Mouse (Mus musculus): ENCODE measurements at regions not wholly inside any gene's neighbourhood (a gene's known extent, or its start where the extent isn't known, plus 50 kb on each side); places are given as distances from the start of the nearest gene placed in this dataset.

DNA sequence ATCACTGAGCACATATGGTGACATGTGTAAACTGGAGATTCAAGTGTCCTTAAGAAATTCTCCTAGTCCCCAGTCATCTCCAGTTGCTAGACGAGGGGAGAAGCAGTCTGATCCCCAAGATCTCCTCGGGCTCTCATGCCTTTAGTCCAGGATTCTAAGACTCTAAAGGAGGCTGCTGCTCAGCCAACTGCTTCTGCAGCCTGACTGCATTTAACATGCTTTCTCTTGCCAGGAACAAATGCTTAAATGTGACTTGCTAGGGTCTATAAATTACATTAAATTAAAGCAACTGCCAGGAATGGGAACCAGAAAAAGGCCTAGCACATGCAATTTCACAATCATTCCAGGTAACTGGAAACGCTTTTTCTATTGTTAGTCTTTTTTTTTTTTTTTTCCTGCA is 599.8 kb upstream of the Gcfc2 start:
- DNase-seq (ENCODE audit: low read depth, low spot score) = no peak
- Histone ChIP-seq H3K27me3 (ENCODE audit: control insufficient read depth, insufficient read depth, low read length, poor library complexity, severe bottlenecking) (no peaks in the 10 kb centered on the region), H3K36me3 (ENCODE audit: control insufficient read depth, insufficient read depth, low read length, poor library complexity, severe bottlenecking) (no peaks in the 10 kb centered on the region)

DNA sequence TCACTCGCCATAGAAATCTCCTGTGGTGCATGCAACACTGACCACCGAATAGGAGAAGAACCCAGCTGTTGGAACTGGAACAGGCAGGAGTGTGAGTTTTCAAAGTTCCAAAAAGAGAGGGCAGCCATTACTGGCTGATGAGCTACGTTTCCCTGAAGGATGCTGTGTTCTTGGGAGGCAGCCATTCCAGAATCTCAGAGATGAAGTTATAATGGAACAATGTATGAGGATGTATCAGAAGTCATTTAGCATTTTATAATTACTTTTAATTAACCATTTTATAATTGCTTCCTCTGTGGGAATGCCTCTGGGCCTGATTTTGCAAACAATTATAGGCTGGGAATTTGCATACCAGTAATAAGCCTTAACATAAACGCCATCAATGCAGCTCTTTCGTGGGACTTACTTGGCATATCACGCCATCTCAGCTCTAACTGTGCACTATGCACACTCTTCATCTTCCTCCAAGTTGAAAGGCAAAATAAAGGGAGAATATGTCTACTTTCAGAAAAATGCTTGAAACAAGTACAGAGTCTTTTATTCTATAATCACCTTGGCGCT is 559.4 kb upstream of the Gcfc2 start:
- no peak for DNase-seq (ENCODE audit: low read depth, low spot score)
- no peaks in the 10 kb centered on the region for H3K27me3 ChIP-seq (ENCODE audit: control insufficient read depth, insufficient read depth, low read length, poor library complexity, severe bottlenecking)
- no peaks in the 10 kb centered on the region for H3K36me3 ChIP-seq (ENCODE audit: control insufficient read depth, insufficient read depth, low read length, poor library complexity, severe bottlenecking)

DNA sequence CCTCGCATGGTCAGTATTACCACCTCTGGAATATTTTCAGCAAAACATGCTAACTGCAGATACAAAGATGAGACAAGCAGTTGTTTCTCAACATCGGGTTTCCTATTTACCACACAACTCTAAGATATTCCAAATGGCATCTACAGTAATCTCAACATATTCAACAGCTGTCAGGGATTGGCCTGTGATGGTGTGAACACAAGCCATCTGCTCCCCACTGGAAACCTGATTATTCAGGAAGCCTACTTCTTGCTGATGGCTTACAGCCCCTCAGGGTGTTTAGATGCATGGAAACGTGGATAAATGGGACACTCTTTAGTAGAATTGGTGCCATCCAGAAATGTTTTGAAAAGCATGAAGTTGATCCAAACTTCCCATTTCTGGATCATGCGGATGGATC is 535.0 kb upstream of the Gcfc2 start:
- Histone ChIP-seq H3K27me3 (ENCODE audit: control insufficient read depth, insufficient read depth, low read length, poor library complexity, severe bottlenecking) (no peaks in the 10 kb centered on the region), H3K36me3 (ENCODE audit: control insufficient read depth, insufficient read depth, low read length, poor library complexity, severe bottlenecking) (no peaks in the 10 kb centered on the region)
- DNase-seq (ENCODE audit: low read depth, low spot score) = no peak

DNA sequence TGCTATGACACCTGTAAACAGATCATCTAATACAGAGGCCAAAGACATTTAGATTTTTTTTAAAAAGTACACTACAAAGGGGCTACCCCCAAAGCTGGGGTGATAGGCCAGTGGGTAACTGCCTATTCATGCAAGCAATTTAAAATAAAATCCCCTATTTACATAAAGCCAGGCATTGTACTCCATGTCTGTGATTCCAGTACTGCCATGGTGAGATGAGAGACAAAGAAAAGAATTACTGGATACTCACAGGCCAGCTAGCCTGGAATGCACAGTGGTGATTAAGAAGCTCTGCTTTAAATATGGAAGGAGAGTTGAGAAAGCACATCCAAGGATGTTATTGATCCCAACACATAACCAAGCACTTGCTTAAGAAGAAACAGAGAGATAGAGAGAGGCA is 520.3 kb upstream of the Gcfc2 start:
- no peak for DNase-seq (ENCODE audit: low read depth, low spot score)
- no peaks in the 10 kb centered on the region for H3K36me3 ChIP-seq (ENCODE audit: control insufficient read depth, insufficient read depth, low read length, poor library complexity, severe bottlenecking)

DNA sequence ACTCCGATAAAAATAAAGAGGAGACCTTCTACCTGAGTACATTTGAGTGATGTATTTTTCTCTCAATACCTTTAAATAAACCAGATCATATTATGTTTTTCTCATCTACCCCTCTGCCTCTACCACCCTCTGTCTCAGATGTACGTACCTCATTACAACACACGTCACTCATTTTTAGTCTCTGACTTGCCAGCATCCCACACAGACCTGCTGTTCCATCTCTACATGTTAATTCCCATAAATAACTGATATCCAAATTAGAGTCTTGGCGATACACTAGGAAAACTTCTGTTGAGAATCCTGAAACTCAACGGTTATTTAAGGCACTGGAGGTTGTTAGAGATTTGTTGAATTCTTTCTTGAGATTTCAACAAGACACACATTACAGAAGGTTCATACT is 509.9 kb upstream of the Gcfc2 start:
- Histone ChIP-seq H3K36me3 (ENCODE audit: control insufficient read depth, insufficient read depth, low read length, poor library complexity, severe bottlenecking) (no peaks in the 10 kb centered on the region), H3K27me3 (ENCODE audit: control insufficient read depth, insufficient read depth, low read length, poor library complexity, severe bottlenecking) (no peaks in the 10 kb centered on the region)
- DNase-seq (ENCODE audit: low read depth, low spot score) = no peak

More for the DNA sequence above, 520.3 kb upstream of the Gcfc2 start:
- no peaks in the 10 kb centered on the region for H3K27me3 ChIP-seq (ENCODE audit: control insufficient read depth, insufficient read depth, low read length, poor library complexity, severe bottlenecking)

DNA sequence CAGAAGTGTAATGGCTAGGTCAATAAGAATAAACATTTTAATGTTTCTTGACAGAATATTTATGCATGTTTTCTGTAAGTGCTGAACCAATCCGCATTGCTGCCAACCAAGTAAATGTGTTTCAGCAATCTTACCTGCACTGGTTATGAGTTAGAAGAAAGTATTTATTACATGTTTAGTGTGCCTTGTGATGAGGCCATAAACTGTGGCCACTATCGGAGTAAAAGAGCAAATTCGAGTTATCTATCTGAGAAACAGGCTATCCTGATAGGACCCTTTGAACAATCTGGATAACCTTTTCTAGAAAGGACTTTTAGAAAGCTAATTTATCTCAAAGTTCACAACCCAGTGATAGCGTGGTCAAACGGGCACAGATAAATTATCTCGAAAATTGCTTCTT is 488.7 kb upstream of the Gcfc2 start:
- no peak for DNase-seq (ENCODE audit: low read depth, low spot score)
- Histone ChIP-seq H3K27me3 (ENCODE audit: control insufficient read depth, insufficient read depth, low read length, poor library complexity, severe bottlenecking) (no peaks in the 10 kb centered on the region), H3K36me3 (ENCODE audit: control insufficient read depth, insufficient read depth, low read length, poor library complexity, severe bottlenecking) (no peaks in the 10 kb centered on the region)

DNA sequence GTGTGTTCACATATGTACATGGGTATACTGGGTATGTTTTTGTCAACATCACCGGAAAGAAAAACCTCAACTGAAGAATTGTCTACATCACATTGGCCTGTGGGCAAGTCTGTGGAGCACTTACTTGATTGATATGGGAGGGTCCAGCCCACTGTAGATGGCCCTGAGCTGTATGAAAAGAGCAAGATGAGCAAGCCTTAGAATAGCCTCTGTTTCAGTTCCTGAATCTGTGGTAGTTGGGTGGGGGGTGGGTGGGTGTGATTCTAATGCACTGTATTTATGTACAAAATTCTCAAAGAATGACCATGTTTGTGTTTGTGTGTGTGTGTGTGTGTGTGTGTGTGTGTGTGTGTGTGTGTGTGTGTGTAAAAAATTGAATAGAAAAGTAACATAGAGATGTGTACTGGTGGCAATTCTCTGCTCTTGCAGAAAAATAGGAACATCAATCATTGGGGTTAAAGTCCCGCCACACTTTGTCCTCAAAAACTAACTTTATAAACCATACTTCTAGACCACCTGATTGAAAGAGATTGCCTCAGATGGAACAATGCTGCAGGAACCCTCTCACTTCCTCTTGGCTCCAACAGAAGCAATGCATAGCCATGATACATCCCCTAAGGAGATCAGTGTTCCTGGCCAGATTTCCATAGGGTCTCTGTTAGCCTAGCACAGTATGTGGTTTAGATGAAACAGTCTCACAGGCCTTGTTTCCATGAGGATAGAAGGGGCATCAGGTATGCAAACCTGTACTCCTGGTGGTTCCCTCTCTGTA is 484.3 kb upstream of the Gcfc2 start:
- Histone ChIP-seq H3K36me3 (ENCODE audit: control insufficient read depth, insufficient read depth, low read length, poor library complexity, severe bottlenecking) (no peaks in the 10 kb centered on the region), H3K27me3 (ENCODE audit: control insufficient read depth, insufficient read depth, low read length, poor library complexity, severe bottlenecking) (no peaks in the 10 kb centered on the region)
- no peak for DNase-seq (ENCODE audit: low read depth, low spot score)

DNA sequence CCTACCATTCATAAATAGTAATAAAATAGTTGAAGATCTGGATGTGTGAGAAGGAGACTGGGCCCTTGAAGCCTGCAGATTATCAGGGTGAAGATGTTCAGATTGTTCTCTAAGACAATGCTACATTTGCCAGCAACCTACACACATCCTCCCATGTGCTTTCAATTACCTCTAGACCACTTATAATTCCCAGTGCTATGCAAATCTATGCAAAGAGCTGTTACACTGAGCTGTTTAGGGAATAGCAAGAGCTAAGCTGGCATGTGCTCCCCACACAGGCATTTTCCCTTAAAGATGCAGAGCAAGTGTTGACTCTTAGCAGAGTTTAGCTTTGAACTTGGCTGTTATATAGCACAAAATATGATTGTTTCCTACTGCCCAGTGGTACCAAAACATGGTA is 482.1 kb upstream of the Gcfc2 start:
- Histone ChIP-seq H3K27me3 (ENCODE audit: control insufficient read depth, insufficient read depth, low read length, poor library complexity, severe bottlenecking) (no peaks in the 10 kb centered on the region), H3K36me3 (ENCODE audit: control insufficient read depth, insufficient read depth, low read length, poor library complexity, severe bottlenecking) (no peaks in the 10 kb centered on the region)
- no peak for DNase-seq (ENCODE audit: low read depth, low spot score)

DNA sequence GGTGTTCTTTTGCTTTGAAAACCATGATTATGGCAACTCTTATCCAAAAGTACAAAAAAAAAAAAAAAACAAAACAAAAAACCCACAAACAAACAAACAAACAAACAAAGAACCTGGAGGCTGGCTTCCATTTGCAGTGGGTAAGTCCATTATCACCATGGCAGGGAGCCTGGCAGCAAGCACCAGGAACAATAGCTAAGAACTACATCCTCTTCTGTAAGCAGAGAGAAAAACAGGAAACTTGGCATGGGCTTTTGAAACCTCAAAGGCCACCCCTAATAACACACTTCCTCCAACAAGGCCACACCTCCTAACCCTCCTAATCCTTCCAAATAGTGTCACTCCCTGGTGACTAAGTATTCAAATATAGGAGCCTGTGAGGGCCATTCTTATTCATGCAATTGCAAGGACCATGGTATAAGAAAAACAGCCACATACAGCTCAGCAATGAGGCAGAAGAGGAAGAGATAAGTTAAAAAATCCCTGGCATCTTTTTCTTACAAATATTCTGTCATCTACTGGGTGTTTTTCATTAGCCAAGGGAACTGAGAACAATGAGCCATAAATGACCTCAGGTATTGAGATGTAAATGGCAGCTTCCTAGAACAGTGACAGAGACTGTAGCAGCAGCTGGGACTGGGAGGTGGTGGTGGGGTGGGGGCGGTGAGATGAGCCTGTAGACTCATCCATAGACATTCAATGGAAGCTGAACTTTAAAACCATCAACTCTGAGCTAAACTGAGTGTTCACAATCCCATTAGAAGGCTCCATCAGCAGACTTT is 477.3 kb upstream of the Gcfc2 start:
- no peaks in the 10 kb centered on the region for H3K36me3 ChIP-seq (ENCODE audit: control insufficient read depth, insufficient read depth, low read length, poor library complexity, severe bottlenecking)
- peak; percentile 6 for DNase-seq (ENCODE audit: low read depth, low spot score)
- no peaks in the 10 kb centered on the region for H3K27me3 ChIP-seq (ENCODE audit: control insufficient read depth, insufficient read depth, low read length, poor library complexity, severe bottlenecking)

DNA sequence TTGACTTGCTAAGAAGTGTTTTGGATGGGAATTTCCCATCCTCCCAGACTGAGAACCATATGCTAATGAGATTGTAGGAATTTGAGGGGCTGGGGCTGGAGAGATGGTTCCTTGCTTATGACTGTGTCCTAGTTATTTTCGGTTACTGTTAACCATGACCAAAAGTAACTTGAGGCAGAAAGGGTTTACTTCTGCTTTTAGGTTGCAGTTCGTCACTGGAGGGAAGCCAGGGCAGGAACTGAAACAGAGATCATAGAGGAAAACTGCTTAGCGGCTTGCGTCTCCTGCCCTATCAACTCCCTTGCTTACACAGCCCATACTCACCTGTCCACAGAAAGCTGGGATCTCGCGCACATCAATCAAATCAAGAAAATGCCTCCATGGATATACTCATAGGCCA is 475.8 kb upstream of the Gcfc2 start:
- H3K27me3 ChIP-seq (ENCODE audit: control insufficient read depth, insufficient read depth, low read length, poor library complexity, severe bottlenecking) = no peaks in the 10 kb centered on the region
- no peaks in the 10 kb centered on the region for H3K36me3 ChIP-seq (ENCODE audit: control insufficient read depth, insufficient read depth, low read length, poor library complexity, severe bottlenecking)
- peak; percentile 41 for DNase-seq (ENCODE audit: low read depth, low spot score)

DNA sequence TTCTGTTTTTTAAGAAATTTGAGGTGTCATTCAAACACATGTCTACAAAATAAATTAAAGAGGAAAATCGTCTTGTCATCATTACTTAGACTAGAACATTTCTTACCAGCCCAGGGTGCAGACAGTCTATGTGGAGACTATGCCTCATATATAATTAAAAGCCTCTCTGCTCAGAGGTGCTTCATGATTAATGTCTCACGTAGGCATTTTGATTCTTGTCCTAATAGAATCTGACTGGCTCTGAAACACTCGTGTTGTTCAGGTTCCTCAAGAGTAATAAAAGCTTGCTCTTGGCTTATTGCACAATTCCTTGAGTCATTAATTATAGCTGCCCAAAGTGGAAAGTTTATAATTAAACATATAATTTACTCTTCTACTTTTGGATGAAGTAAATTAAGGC is 475.1 kb upstream of the Gcfc2 start:
- Histone ChIP-seq H3K36me3 (ENCODE audit: control insufficient read depth, insufficient read depth, low read length, poor library complexity, severe bottlenecking) (no peaks in the 10 kb centered on the region), H3K27me3 (ENCODE audit: control insufficient read depth, insufficient read depth, low read length, poor library complexity, severe bottlenecking) (no peaks in the 10 kb centered on the region)
- no peak for DNase-seq (ENCODE audit: low read depth, low spot score)

DNA sequence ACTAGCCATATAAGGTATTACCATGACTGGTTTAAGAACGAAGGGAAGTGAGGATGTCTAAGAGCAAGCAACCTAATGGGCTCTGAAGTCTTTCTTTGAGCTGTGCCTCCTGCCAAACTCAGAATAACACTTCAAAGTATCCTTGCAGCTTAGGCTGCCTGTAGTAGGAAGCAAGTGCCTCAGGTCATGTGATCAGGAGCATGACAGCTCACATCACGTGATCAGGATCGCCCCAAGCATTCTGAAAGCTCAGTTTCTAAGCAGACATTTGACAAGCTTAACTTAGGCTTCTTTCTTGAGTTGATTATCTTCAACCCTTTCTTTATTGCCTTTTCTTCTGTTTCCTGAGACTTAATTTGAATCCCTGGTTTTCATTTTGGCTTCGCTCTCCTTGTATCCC is 462.4 kb upstream of the Gcfc2 start:
- no peak for DNase-seq (ENCODE audit: low read depth, low spot score)
- H3K36me3 ChIP-seq (ENCODE audit: control insufficient read depth, insufficient read depth, low read length, poor library complexity, severe bottlenecking) = no peaks in the 10 kb centered on the region
- no peaks in the 10 kb centered on the region; the same call in 1 of the 2 replicates for H3K27me3 ChIP-seq (ENCODE audit: control insufficient read depth, insufficient read depth, low read length, poor library complexity, severe bottlenecking)

DNA sequence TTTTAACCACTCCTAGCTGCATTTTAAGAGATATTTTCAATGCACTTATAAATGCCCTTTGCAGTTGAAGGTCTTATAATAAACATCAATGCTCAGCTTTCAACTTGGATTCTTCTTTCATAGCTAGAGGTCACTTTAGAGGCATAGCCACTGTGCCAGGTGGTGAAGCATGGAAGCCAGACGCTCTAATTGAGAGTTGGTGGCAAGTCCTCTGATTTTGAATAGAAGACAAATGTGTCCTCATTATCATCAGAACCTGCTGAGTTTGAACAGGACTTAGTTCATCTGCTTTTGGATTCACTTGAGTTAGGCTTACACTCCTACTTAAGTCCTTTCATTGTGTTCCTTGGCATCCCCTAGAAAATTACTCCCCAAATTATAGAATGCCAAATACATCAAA is 459.0 kb upstream of the Gcfc2 start:
- no peak for DNase-seq (ENCODE audit: low read depth, low spot score)
- no peaks in the 10 kb centered on the region for H3K36me3 ChIP-seq (ENCODE audit: control insufficient read depth, insufficient read depth, low read length, poor library complexity, severe bottlenecking)
- H3K27me3 ChIP-seq (ENCODE audit: control insufficient read depth, insufficient read depth, low read length, poor library complexity, severe bottlenecking) = no peaks in the 10 kb centered on the region

DNA sequence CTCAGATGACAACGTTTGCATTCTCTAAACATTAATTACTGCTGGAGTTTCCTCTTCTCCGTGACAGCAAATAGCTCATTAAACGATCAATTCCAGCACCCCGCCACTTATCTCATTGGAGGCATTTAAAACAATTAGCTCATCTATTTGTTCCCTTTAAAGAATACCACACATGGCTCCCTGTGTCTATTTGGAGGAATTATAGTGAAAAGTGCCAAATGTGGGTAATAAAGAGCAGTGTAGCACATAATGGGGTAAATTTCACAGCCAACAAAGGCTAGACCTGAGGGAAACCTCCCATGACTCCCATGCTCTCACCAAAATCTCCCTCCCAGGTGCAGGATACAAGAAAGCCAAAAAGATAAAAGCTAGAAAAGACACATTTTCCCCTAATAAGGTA is 456.9 kb upstream of the Gcfc2 start:
- no peak for DNase-seq (ENCODE audit: low read depth, low spot score)
- Histone ChIP-seq H3K36me3 (ENCODE audit: control insufficient read depth, insufficient read depth, low read length, poor library complexity, severe bottlenecking) (no peaks in the 10 kb centered on the region), H3K27me3 (ENCODE audit: control insufficient read depth, insufficient read depth, low read length, poor library complexity, severe bottlenecking) (no peaks in the 10 kb centered on the region)

DNA sequence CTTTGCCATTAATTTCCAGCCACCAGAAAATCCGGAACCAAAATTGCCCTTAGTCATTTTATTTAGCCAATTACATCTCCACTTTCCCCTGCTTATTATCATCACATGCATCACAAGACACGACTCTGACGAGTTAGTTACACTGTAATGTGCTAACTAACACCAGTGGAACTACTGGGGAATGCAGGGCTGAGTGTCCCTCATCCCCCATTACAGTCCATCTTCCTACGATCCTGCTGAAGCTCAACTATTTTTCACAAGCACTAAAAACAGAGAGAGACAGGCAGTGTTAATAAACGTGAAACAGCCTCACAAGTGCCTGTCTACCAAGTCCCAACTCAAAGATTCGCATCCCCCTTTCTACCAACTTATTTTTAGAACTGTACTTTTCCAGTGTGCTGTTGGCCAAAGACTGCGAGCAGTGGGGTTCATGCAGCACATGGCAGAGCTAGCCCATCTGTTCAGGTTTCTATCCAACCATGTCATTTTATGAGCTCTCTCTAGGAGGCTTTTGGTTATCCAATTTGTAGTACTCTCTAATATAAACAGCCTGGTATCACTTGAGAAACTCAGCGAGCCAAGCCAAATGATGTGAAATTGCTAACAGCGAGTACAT is 452.0 kb upstream of the Gcfc2 start:
- no peak for DNase-seq (ENCODE audit: low read depth, low spot score)
- no peaks in the 10 kb centered on the region for H3K36me3 ChIP-seq (ENCODE audit: control insufficient read depth, insufficient read depth, low read length, poor library complexity, severe bottlenecking)

More for the DNA sequence above, 452.0 kb upstream of the Gcfc2 start:
- no peaks in the 10 kb centered on the region for H3K27me3 ChIP-seq (ENCODE audit: control insufficient read depth, insufficient read depth, low read length, poor library complexity, severe bottlenecking)
